Mouse (Mus musculus) lung, postnatal 0 days (tissue): ENCODE results near the gene Shmt2. TPM values are rescaled to one million over a fixed set of nuclear protein-coding genes. Genes with fewer than 3 reads are reported as not detected.

ENCODE experiments used
- ATAC-seq: fragments of 200-750 bp; cut with Nextera tagmentation; 2 replicates; pipeline ENCODE4 v1.8.0; 2017; ENCODE audit warnings: moderate library complexity
- DNase-seq: peaks from one replicate; pipeline ENCODE4 v3.0.0-alpha.2; 2016; ENCODE audit warnings: low spot score
- H3K27ac ChIP-seq: fragments of 300-500 bp; sonication (generic); 2 replicates; pipeline ENCODE4 v1.5.1; 2014; ENCODE audit warnings: antibody characterized with exemption, mild to moderate bottlenecking, low read length, mixed read lengths
- H3K27me3 ChIP-seq: fragments of 300-500 bp; sonication (generic); replicated peaks from 2 replicates; pipeline ENCODE4 v1.6.1; 2014; ENCODE audit warnings: low read length, mixed read lengths; ENCODE audit not compliant: insufficient read depth
- H3K36me3 ChIP-seq: fragments of 300-500 bp; sonication (generic); 2 replicates; pipeline ENCODE4 v1.6.1; 2014; ENCODE audit warnings: low read length, mixed read lengths; ENCODE audit not compliant: insufficient read depth
- H3K4me1 ChIP-seq: fragments of 300-500 bp; sonication (generic); 2 replicates; pipeline ENCODE4 v1.6.1; 2014; ENCODE audit warnings: antibody characterized with exemption, low read depth, low read length, mixed read lengths; ENCODE audit not compliant: insufficient read depth
- H3K4me2 ChIP-seq: fragments of 300-500 bp; sonication (generic); replicated peaks from 2 replicates; pipeline ENCODE4 v1.6.1; 2014; ENCODE audit warnings: low read depth, mild to moderate bottlenecking, low read length, moderate library complexity, mixed read lengths
- H3K4me3 ChIP-seq: fragments of 300-500 bp; sonication (generic); 2 replicates; pipeline ENCODE4 v1.5.1; 2014; ENCODE audit warnings: low read depth, low read length
- H3K9ac ChIP-seq: fragments of 300-500 bp; sonication (generic); replicated peaks from 2 replicates; pipeline ENCODE4 v1.6.1; 2014; ENCODE audit warnings: low read depth, mild to moderate bottlenecking
- H3K9me3 ChIP-seq: fragments of 300-500 bp; sonication (generic); 2 replicates; pipeline ENCODE4 v1.6.1; 2016; ENCODE audit warnings: low read length, mixed read lengths
- CTCF ChIP-seq: IDR thresholded peaks from 2 replicates; pipeline ENCODE4 v1.5.1; 2016; ENCODE audit warnings: antibody characterized with exemption, mild to moderate bottlenecking
- EP300 ChIP-seq: IDR thresholded peaks from 2 replicates; pipeline ENCODE4 v1.6.1; 2016; ENCODE audit warnings: antibody characterized with exemption, mild to moderate bottlenecking, control low read depth
- WGBS: fragments of 180-500 bp; shearing (Covaris S2); extraction: QIAGEN DNeasy Blood & Tissue Kit; methylation state at CpG from one replicate; pipeline ENCODE4 v1.1.7; 2014; 5-methylcytosine and 5-hydroxymethylcytosine counted together
- polyA plus RNA-seq: library from polyadenylated mRNA; unstranded; fragments of >200 nt; fragmentation: Nextera tagmentation; extraction: Ambion mirVana; gene quantifications from 2 replicates; pipeline ENCODE4 v1.2.1, GENCODE M21; 2015

Gene Shmt2
- polyA plus RNA-seq, 1 experiment from 2014 or later: 27.1 TPM

DNA sequence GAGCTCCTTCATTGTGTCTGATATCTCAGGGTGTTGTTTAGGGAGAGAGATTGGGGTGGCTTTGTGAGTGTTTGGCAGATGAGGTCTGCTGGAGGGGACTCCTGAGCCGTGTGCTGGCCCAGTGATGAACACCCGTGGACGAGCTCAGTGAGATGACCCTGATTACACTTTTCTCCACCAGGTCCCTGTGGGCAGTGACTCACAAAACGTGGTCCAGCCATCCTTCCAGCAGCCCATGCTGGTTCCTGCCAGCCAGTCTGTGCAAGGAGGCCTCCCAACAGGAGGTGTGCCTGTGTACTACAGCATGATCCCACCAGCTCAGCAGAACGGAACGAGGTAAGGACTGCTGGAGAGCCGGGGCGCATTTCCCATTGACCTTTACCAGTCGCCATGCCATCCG lies 37.0 kb downstream of the Shmt2 start:
- 83% methylated on average over 10 of the region's 10 CpGs for WGBS
- ATAC-seq: no peak

GRCm38 (mm10) chr10:127480833-127481813 lies 41.1 kb downstream of the Shmt2 start:
- H3K27me3 ChIP-seq: no peaks in the 10 kb centered on the region
- H3K9me3 ChIP-seq: no peaks in the 10 kb centered on the region
- peak; percentile 83 for ATAC-seq
- peaks cover 23% of the 10 kb centered on the region for H3K36me3 ChIP-seq
- no peak overlapping the region for H3K4me3 ChIP-seq
- peak overlapping the region; percentile 20; the same call in 1 of the 2 replicates for H3K27ac ChIP-seq
- DNase-seq: peak; percentile 71
- no peaks in the 10 kb centered on the region for H3K4me1 ChIP-seq
- no peak overlapping the region for H3K9ac ChIP-seq
- TF ChIP-seq EP300 (no peak), CTCF (peak; percentile 26; the same call in 1 of the 2 replicates)
- WGBS: 60% methylated on average over 19 of the region's 19 CpGs
- no peak overlapping the region for H3K4me2 ChIP-seq

More for the DNA sequence above, 37.0 kb downstream of the Shmt2 start:
- Histone ChIP-seq H3K4me2 (no peak overlapping the region), H3K27ac (no peak overlapping the region), H3K4me3 (no peak overlapping the region), H3K9ac (no peak overlapping the region), H3K9me3 (no peaks in the 10 kb centered on the region), H3K36me3 (peaks cover 36% of the 10 kb centered on the region), H3K4me1 (no peaks in the 10 kb centered on the region), H3K27me3 (no peaks in the 10 kb centered on the region)
- no peak for DNase-seq
- TF ChIP-seq CTCF (no peak), EP300 (no peak)

DNA sequence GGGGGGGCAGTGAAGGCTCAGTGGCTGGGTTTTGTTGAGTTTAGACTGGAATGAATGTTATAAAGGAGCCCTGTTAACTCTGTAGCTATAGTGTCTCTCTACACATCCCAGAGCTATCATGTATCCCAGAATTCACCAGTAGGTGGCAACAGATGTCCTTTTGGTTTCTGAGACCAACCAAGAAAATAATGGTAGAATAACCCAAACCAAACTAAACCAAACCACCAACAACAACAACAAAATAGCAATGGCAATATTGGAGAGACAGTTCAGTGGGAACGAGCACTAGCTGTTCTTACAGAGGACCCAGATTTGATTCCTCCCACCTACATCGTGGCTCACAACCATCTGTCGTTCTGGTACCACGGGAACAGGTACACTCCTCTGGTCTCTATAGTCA lies 43.1 kb downstream of the Shmt2 start:
- no peak for TF ChIP-seq EP300
- peak; percentile 61 for TF ChIP-seq CTCF
- Histone ChIP-seq H3K9ac (no peak overlapping the region), H3K4me1 (no peaks in the 10 kb centered on the region), H3K4me3 (no peak overlapping the region), H3K27me3 (no peaks in the 10 kb centered on the region), H3K27ac (no peak overlapping the region), H3K4me2 (no peak overlapping the region), H3K9me3 (no peaks in the 10 kb centered on the region), H3K36me3 (peaks cover 8% of the 10 kb centered on the region)
- ATAC-seq (no peak), DNase-seq (peak; percentile 16)
- WGBS: 94% methylated on average over 4 of the region's 4 CpGs

GRCm38 (mm10) chr10:127477301-127477700 lies 44.9 kb downstream of the Shmt2 start:
- TF ChIP-seq EP300: no peak
- TF ChIP-seq CTCF: no peak
- H3K27me3 ChIP-seq: no peaks in the 10 kb centered on the region
- H3K4me1 ChIP-seq: no peaks in the 10 kb centered on the region
- H3K27ac ChIP-seq: no peak overlapping the region
- no peak overlapping the region for H3K9ac ChIP-seq
- ATAC-seq: no peak
- 83% methylated on average over 7 of the region's 7 CpGs for WGBS
- no peak overlapping the region for H3K4me2 ChIP-seq
- H3K4me3 ChIP-seq: no peak overlapping the region
- DNase-seq: no peak
- H3K9me3 ChIP-seq: no peaks in the 10 kb centered on the region
- peaks cover 4% of the 10 kb centered on the region for H3K36me3 ChIP-seq

DNA sequence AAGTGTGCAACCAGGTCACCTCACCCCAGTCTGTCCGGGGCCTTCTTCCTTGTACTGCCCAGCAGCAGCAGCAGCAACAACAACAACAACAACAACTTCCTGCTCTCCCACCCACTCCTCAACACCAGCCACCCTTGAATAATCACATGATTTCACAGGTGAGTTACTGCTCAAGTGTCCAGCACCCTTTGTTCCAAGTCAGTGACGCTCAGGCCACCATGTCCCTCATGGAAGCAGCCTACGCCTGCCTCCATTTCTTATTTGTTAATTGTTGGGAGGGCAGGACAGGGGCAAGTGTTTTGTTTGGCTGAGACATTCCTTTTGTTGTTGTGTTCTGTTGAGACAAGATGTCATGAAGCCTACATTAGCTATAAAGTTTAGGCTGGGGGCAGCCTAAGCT lies 45.7 kb downstream of the Shmt2 start:
- no peaks in the 10 kb centered on the region for H3K9me3 ChIP-seq
- no peak overlapping the region for H3K9ac ChIP-seq
- WGBS: 90% methylated on average over 3 of the region's 3 CpGs
- no peak for TF ChIP-seq CTCF
- TF ChIP-seq EP300: no peak
- H3K27me3 ChIP-seq: no peaks in the 10 kb centered on the region
- peaks cover 4% of the 10 kb centered on the region for H3K36me3 ChIP-seq
- no peak overlapping the region for H3K27ac ChIP-seq
- DNase-seq (no peak), ATAC-seq (no peak)
- H3K4me3 ChIP-seq: no peak overlapping the region
- no peak overlapping the region for H3K4me2 ChIP-seq
- H3K4me1 ChIP-seq: no peaks in the 10 kb centered on the region

DNA sequence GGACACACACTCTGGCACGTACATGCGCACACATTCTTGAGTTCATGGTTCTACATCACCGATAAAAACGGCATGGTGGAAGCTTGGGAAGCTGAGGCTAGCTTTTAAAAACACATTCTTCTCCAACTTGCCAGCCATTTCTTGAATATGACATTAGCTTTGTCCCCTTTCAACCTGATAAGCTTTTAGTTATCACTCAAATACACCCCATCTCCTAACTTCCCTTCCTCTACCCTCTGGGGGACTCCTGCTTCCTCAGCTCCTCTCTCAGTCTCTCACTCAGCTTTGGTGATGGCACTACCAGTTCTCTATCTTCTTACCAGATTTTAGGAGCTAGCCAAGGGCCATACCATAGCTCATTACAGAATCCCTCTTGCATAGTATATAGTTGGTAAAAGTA lies 47.1 kb downstream of the Shmt2 start:
- DNase-seq: no peak
- H3K27ac ChIP-seq: no peak overlapping the region
- H3K4me3 ChIP-seq: no peak overlapping the region
- no peaks in the 10 kb centered on the region for H3K27me3 ChIP-seq
- H3K4me2 ChIP-seq: no peak overlapping the region
- no peak for ATAC-seq
- H3K36me3 ChIP-seq: peaks cover 7% of the 10 kb centered on the region
- H3K9me3 ChIP-seq: no peaks in the 10 kb centered on the region
- H3K4me1 ChIP-seq: no peaks in the 10 kb centered on the region
- no peak for TF ChIP-seq EP300
- no peak for TF ChIP-seq CTCF
- 91% methylated on average over 4 of the region's 4 CpGs for WGBS
- H3K9ac ChIP-seq: no peak overlapping the region
